Mouse (Mus musculus) embryonic fibroblast, embryonic 13.5 days (primary cell): ENCODE measurements around the gene Map3k13. TPM values are rescaled to one million over a fixed set of nuclear protein-coding genes. Genes with fewer than 3 reads are reported as not detected.

Experiments used
- H3K27ac ChIP-seq: 2 replicates; pipeline ENCODE4 v1.5.1; 2012; ENCODE audit warnings: low read length, control low read depth, inconsistent platforms; ENCODE audit not compliant: insufficient read depth
- H3K4me1 ChIP-seq: 2 replicates; pipeline ENCODE4 v1.6.1; 2011; ENCODE audit warnings: low read length; ENCODE audit not compliant: control insufficient read depth, insufficient read depth
- H3K4me3 ChIP-seq: 2 replicates; pipeline ENCODE4 v1.5.1; 2011; ENCODE audit warnings: mild to moderate bottlenecking, control low read depth, low read length; ENCODE audit not compliant: insufficient read depth
- CTCF ChIP-seq: IDR thresholded peaks from 2 replicates; pipeline ENCODE4 v1.5.1; 2011; ENCODE audit warnings: mild to moderate bottlenecking, control low read depth, low read length, moderate library complexity, borderline replicate concordance; ENCODE audit not compliant: insufficient read depth
- POLR2A ChIP-seq: IDR thresholded peaks from 2 replicates; pipeline ENCODE4 v1.6.1; 2011; ENCODE audit warnings: low read depth, mild to moderate bottlenecking, control low read depth, low read length, moderate library complexity
- polyA plus RNA-seq: library from polyadenylated mRNA; stranded (reverse); fragments of >200 nt; gene quantifications from 2 replicates; pipeline ENCODE4 v1.2.4, GENCODE M21; 2011; ENCODE audit warnings: low read depth; ENCODE audit not compliant: missing spikeins, insufficient read length

Gene Map3k13
- polyA plus RNA-seq: 0.92 and 0.97 TPM in 2 replicates

DNA sequence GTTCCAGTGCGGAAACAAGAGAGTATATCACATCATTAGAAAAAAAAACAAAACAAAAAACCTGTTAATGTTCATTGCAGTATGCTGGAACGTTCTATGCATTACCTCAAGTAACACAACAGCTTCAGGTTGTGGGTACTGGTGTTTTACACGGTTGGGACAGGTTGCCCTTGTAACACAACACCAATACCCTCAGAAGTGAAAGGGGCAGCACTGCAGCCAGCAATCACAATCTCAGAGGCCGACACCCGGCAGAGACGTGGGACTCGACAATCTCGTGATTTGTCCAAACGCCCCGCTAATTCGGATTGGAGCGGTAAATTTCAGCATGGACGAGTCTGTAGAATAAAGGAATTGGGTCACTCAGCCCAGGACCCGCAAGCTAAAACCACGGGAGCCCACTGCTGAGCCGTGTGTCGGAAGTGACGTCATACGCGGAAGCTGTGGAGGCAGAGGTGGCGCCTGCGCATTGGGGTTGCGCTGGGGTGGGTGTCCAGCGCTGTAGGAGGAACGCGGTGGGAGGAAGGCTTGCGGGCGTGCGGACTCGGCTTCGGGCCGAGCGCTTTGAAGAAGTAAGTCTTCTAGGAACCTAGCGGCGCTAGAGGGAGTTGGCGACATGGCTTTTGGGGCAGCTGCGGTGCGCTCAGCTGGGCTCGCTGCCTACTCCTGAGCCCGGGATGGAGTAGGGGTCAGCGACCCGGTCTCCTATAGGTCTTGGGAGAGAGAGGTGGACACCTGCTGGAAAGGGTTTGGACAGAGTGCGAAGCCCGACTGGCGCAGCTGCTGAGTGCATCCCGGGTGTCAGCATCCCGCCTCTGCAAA, at the start of gene Map3k13:
Gene Map3k13, plus strand, starts transcription at position 472 of the 822 bp plus-strand sequence.
- Histone ChIP-seq H3K27ac (peak within 1 kb of the TSS; percentile 47; the same call in 1 of the 2 replicates), H3K4me3 (peak within 1 kb of the TSS; percentile 88), H3K4me1 (no peaks in the 10 kb centered on the region)
- TF ChIP-seq POLR2A (peak; percentile 92), CTCF (no peak)

DNA sequence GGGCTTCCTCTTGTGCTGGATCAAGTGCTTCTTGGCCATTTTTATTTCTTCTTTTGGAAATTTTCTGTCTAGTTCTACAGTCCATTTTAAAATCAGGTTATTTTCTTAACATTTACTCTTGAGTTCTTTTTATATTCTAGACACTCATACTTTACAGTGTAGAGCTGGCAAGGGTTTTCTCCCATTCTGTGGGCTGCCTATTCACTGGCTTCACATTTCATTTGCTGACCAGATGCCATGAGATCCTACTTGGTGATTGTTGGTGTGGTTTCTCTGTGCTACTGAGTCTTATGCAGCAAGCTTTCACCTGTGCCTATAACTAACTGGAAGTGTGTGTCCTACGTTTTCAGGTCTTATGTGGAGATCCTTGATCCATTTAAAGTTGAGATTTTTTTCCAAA, 35.7 kb upstream of the Map3k13 start:
- Histone ChIP-seq H3K27ac (no peak overlapping the region), H3K4me1 (no peaks in the 10 kb centered on the region), H3K4me3 (no peak overlapping the region)
- TF ChIP-seq POLR2A (no peak), CTCF (no peak)

DNA sequence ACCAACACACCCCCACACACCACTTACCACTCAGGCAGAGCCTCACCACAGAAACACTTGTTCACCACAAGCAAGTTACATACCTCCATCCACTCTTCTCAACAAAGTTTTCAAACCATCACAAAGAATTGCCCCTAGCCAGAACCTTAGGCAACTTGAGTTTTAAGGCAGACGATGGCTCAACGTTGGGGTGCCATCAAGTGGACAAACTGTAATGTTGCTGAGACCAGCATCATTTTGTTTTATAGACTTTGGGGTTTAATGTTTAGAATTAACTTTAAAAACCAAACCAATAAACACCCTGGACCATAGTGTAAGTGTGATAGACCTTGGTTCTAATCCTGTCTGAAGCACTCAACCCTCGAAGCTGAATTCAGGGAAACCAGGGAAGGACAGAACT, 25.9 kb upstream of the Map3k13 start:
- H3K27ac ChIP-seq: no peak overlapping the region
- TF ChIP-seq CTCF: no peak
- TF ChIP-seq POLR2A: no peak
- H3K4me1 ChIP-seq: no peaks in the 10 kb centered on the region
- no peak overlapping the region for H3K4me3 ChIP-seq

DNA sequence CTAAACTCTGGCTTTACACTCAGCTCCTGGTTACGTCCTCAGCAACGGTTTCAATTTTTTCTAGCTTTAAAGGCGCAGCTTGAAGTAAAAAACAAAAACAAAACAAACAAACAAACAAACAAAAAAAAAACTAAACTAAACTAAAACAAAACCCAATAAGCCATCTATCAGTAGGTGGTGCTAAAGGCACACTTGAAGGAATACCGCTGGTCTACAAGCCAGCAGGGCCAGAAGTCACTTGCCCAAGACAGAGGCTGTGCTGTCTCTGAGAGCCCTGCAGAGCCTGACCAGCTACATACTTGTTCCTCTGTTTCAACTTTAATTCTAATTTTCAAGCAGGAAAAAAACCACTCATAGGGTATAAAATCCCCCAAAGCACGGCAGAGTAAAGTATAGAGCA, 24.5 kb upstream of the Map3k13 start:
- TF ChIP-seq CTCF (0 out of 2 replicates have a peak, but pooled peaks have one; percentile 11), POLR2A (no peak)
- H3K4me1 ChIP-seq: no peaks in the 10 kb centered on the region
- no peak overlapping the region for H3K27ac ChIP-seq

DNA sequence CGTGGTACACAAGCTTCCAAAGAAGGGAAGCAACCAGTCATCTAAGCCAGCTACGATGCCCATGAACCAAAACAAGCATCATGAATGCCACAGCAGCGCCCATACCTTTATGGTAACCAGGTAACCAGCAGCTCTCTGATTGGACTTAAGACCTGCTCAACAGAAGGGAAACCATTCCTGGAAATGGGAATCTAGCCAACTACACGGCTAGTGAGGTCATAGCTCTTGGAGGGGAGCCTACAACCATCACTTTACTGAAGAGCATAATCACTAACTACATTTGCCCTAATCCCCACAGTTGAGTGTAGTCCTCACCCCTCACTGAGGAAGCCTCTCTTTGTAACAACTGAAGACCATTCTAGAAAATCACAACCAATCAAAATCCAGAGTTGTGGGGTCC, 19.4 kb upstream of the Map3k13 start:
- Histone ChIP-seq H3K4me1 (no peaks in the 10 kb centered on the region), H3K27ac (no peak overlapping the region), H3K4me3 (no peak overlapping the region)
- TF ChIP-seq POLR2A (no peak), CTCF (no peak)

More for the DNA sequence above, 24.5 kb upstream of the Map3k13 start:
- H3K4me3 ChIP-seq: no peak overlapping the region

DNA sequence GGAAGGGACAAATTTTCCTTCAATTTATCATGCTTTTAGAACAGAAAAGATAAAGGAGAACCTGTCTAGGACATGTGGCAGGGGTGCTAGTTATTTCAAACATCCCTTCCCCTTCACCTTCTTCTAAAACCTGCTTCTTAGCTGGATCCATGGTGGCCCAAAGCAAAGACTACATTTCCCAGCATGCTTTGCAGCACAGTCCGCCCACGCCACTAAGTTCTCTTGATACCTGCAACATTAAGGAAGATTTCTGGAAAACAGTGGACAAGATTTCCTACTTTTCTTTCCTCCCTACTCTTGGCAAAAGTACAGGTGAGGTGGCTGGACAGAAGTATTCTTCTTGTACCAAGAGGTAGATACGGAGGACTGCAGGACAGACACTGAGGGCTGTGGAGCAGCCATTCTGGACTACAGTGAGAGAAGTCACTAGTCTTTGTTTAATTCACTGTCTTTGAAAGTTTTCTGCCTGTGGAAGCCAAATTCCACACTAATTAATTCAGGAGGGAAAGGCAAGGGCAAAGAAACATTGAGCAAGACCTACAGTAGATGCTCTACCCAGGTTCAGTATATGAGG, 15.8 kb upstream of the Map3k13 start:
- TF ChIP-seq CTCF (no peak), POLR2A (no peak)
- Histone ChIP-seq H3K4me3 (no peak overlapping the region), H3K27ac (no peak overlapping the region), H3K4me1 (no peaks in the 10 kb centered on the region)

DNA sequence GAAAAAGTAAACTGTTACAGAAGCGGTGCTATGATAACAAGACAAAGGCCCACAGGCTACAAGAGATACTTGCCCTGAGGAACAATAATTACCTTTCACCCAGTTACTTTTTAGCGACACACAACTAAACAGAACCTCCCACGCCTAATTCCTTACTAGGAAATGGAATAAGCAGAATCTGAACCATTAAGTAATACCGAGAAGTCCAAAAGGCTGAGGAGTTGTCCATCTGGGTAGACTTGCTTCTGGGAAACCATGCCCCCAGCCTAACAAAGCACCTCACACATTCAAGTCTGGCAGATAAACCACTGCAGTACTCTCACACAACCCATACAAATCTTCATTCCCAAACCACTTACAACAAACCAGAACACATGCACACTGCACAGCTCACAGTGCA, 15.0 kb upstream of the Map3k13 start:
- Histone ChIP-seq H3K27ac (no peak overlapping the region), H3K4me3 (no peak overlapping the region), H3K4me1 (no peaks in the 10 kb centered on the region)
- TF ChIP-seq POLR2A (no peak), CTCF (no peak)

DNA sequence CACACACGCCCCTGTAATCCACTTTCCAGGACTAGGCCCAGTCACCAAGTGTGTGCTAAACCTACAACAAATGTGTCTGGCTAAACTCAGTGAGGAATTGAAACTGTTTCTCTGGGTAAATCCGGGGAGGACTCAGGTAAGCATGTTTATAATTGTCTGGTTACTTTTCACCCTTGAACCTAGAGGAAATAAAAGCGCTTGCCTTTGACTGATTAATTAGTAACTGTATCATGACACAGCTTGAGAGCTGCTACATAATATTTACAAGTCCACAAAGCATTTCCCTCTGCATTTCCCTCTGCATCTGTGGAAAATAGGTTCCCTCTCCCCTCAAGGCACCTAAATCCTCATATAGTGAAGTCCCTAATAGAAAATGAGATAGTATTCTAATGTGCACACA, 12.9 kb upstream of the Map3k13 start:
- Histone ChIP-seq H3K27ac (no peak overlapping the region), H3K4me1 (no peaks in the 10 kb centered on the region), H3K4me3 (no peak overlapping the region)
- TF ChIP-seq POLR2A (no peak), CTCF (no peak)

DNA sequence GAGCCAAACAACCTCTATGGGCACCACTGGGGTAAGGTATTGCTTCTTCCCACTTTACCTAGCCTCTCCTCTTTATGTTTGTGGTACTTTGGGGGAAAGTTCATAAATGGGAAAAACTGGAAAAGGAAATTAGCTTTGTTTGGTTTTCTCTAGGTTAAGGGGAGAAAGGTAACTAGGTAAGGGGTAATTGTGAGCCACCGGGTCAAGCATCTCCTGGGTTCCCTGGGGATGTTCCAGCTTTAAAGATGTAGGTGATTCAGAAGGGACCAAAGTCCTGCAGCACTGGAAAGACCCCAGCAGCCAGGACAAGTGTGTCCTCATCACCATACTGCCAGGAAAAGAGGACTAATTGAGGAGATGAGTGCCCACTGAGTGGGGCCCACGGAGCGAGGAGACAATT, 12.3 kb upstream of the Map3k13 start:
- Histone ChIP-seq H3K4me3 (no peak overlapping the region), H3K27ac (no peak overlapping the region), H3K4me1 (no peaks in the 10 kb centered on the region)
- no peak for TF ChIP-seq POLR2A

DNA sequence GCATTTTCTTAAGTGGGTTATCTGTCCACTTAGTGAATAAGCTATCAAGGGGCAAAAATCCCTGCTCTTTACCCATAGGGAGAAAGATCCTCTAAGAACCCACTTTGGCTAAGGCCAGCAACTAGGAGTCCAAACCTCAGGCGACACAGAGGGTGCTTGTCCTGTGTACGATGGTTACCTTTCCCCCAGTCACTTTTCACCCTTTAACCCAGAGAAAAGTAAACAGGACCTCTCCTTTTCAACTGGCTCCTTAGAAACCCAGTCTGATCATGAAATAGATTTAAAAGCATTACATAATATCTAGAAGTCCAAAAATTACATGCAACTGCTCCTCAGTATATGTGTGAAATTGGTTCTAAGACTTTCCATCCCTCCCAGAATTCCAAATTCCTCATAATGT, 11.3 kb upstream of the Map3k13 start:
- TF ChIP-seq POLR2A: no peak
- no peak for TF ChIP-seq CTCF
- no peak overlapping the region for H3K4me3 ChIP-seq
- no peaks in the 10 kb centered on the region for H3K4me1 ChIP-seq
- no peak overlapping the region for H3K27ac ChIP-seq

DNA sequence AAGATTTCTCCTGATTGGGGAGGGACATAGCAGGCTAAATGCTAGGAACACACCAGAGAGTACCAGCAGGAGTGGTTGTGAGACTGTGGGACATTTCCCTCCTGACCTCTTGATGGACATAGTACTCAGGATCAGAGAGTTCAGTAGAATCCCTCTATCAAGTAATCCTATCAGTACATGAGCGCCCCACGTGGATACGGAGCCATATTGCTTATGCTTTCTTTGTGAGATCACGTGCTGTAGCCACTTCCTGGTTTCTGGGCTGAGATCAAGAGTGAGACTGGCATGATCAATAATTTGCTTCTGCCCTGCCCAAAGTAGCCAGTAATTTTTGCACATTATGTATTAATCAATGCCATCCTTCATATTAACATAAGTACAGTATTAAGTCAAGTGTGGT, 9.1 kb upstream of the Map3k13 start:
- TF ChIP-seq POLR2A (no peak), CTCF (no peak)

More for the DNA sequence above, 9.1 kb upstream of the Map3k13 start:
- Histone ChIP-seq H3K4me3 (no peak overlapping the region), H3K4me1 (no peaks in the 10 kb centered on the region), H3K27ac (no peak overlapping the region)
